Mouse (Mus musculus) bone marrow macrophage, adult 2 months (primary cell): ENCODE measurements around the gene Zbtb16.

Experiments
- CTCF ChIP-seq: IDR thresholded peaks from 2 replicates; pipeline ENCODE4 v1.5.1; 2012; ENCODE audit warnings: low read depth, mild to moderate bottlenecking, low read length, moderate library complexity
- POLR2A ChIP-seq: IDR thresholded peaks from 2 replicates; pipeline ENCODE4 v1.6.1; 2012; ENCODE audit warnings: mild to moderate bottlenecking, low read depth, low read length, borderline replicate concordance

- TF ChIP-seq CTCF (no peak), POLR2A (no peak)
These were observed 101.1 kb downstream of the Zbtb16 start for GRCm38 (mm10) chr9:48734725-48735465.
